Mouse (Mus musculus) kidney, embryonic 14.5 days (tissue): ENCODE results near the gene Tktl1. TPM values are rescaled to one million over a fixed set of nuclear protein-coding genes. Genes with fewer than 3 reads are reported as not detected.
"Not testable (repeated sequence)": the region's sequence is repeated elsewhere in the genome, so short reads cannot be mapped to it uniquely, and the experiment has no call there.

Experiments
- ATAC-seq: fragments of 200-750 bp; cut with Nextera tagmentation; 2 replicates; pipeline ENCODE4 v1.8.0; 2017; ENCODE audit warnings: moderate number of reproducible peaks, mild to moderate bottlenecking, moderate TSS enrichment, moderate library complexity; ENCODE audit not compliant: low FRiP score, low TSS enrichment
- H3K27ac ChIP-seq: fragments of 300-500 bp; sonication (generic); 2 replicates; pipeline ENCODE4 v1.5.1; 2014; ENCODE audit warnings: low read depth, mild to moderate bottlenecking, low read length, moderate library complexity, mixed read lengths
- H3K27me3 ChIP-seq: fragments of 300-500 bp; sonication (generic); 2 replicates; pipeline ENCODE4 v1.6.1; 2014; ENCODE audit warnings: mild to moderate bottlenecking, low read length; ENCODE audit not compliant: control insufficient read depth, insufficient read depth
- H3K36me3 ChIP-seq: fragments of 300-500 bp; sonication (generic); 2 replicates; pipeline ENCODE4 v1.6.1; 2014; ENCODE audit warnings: low read length, mixed read lengths; ENCODE audit not compliant: control insufficient read depth, insufficient read depth
- H3K4me1 ChIP-seq: fragments of 300-500 bp; sonication (generic); 2 replicates; pipeline ENCODE4 v1.6.1; 2014; ENCODE audit warnings: low read length, mixed read lengths; ENCODE audit not compliant: control insufficient read depth, insufficient read depth
- H3K4me2 ChIP-seq: fragments of 300-500 bp; sonication (generic); replicated peaks from 2 replicates; pipeline ENCODE4 v1.6.1; 2014; ENCODE audit warnings: low read depth, mild to moderate bottlenecking, low read length
- H3K4me3 ChIP-seq: fragments of 300-500 bp; sonication (generic); 2 replicates; pipeline ENCODE4 v1.5.1; 2014; ENCODE audit warnings: mild to moderate bottlenecking, low read length
- H3K9ac ChIP-seq: fragments of 300-500 bp; sonication (generic); 2 replicates; pipeline ENCODE4 v1.6.1; 2014; ENCODE audit warnings: low read depth, mild to moderate bottlenecking, low read length, moderate library complexity
- H3K9me3 ChIP-seq: fragments of 300-500 bp; sonication (generic); 2 replicates; pipeline ENCODE4 v1.6.1; 2016; ENCODE audit warnings: low read length; ENCODE audit not compliant: control insufficient read depth
- WGBS: fragments of 180-500 bp; shearing (Covaris S2); extraction: QIAGEN DNeasy Blood & Tissue Kit; methylation state at CpG from one replicate; pipeline ENCODE4 v1.1.7; 2014; 5-methylcytosine and 5-hydroxymethylcytosine counted together
- polyA plus RNA-seq: library from polyadenylated mRNA; unstranded; fragments of >200 nt; fragmentation: Nextera tagmentation; extraction: Ambion mirVana; gene quantifications from 2 replicates; pipeline ENCODE4 v1.2.1, GENCODE M21; 2014

Tktl1 gene
- polyA plus RNA-seq = not detected in 2 replicates

GRCm38 (mm10) chrX:74176959-74177358 is at the start of gene Tktl1:
TSS of gene Tktl1 (plus strand) at chrX:74177259.
- no peaks in the 10 kb centered on the region for H3K4me1 ChIP-seq
- H3K4me3 ChIP-seq = no peak within 1 kb of the TSS
- no peaks in the 10 kb centered on the region for H3K36me3 ChIP-seq
- no peak for ATAC-seq
- H3K9ac ChIP-seq = no peak within 1 kb of the TSS
- H3K4me2 ChIP-seq = no peak within 1 kb of the TSS
- 90% methylated on average over 17 of the region's 17 CpGs for WGBS
- no peaks in the 10 kb centered on the region for H3K9me3 ChIP-seq
- H3K27me3 ChIP-seq = no peaks in the 10 kb centered on the region
- no peak within 1 kb of the TSS for H3K27ac ChIP-seq

- H3K4me1 ChIP-seq, ATAC-seq, H3K36me3 ChIP-seq, H3K9me3 ChIP-seq, H3K4me2 ChIP-seq, H3K9ac ChIP-seq, H3K27me3 ChIP-seq, H3K27ac ChIP-seq, H3K4me3 ChIP-seq: not testable (repeated sequence)
- WGBS = 38% methylated on average over 1 of the region's 1 CpGs
Measured at GRCm38 (mm10) chrX:74135263-74135662, 41.8 kb upstream of the Tktl1 start, which contains the start of gene Mecp2. TSS of gene Mecp2 (minus strand) at chrX:74135363.

DNA sequence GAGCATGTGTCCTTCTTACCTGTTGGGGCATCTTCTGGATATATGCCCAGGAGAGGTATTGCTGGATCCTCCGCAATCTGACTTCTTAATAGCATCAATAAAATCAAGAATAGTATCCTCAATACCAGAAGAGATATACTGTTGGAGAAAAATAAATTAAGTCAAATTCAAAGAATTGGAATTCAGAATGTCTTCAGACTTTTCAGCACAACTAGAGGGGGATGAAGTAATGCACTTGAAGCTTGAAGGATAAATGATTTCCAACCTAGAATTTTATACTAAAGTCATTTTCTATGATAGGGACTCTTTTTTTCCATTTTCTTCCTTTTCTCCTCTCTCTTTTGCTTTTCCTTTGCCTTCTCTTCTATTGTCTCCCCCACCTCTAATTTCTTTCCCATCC is 9.3 kb upstream of the Tktl1 start, which contains the start of gene Tex28:
Tex28 (minus strand) TSS at position 101 of the 400 bp plus-strand sequence.
- Histone ChIP-seq H3K27me3 (no peaks in the 10 kb centered on the region), H3K9me3 (no peaks in the 10 kb centered on the region), H3K27ac (no peak within 1 kb of the TSS), H3K4me2 (no peak within 1 kb of the TSS), H3K36me3 (no peaks in the 10 kb centered on the region), H3K9ac (no peak within 1 kb of the TSS), H3K4me3 (no peak within 1 kb of the TSS), H3K4me1 (no peaks in the 10 kb centered on the region)
- no peak for ATAC-seq
- 94% methylated on average over 1 of the region's 1 CpGs for WGBS

DNA sequence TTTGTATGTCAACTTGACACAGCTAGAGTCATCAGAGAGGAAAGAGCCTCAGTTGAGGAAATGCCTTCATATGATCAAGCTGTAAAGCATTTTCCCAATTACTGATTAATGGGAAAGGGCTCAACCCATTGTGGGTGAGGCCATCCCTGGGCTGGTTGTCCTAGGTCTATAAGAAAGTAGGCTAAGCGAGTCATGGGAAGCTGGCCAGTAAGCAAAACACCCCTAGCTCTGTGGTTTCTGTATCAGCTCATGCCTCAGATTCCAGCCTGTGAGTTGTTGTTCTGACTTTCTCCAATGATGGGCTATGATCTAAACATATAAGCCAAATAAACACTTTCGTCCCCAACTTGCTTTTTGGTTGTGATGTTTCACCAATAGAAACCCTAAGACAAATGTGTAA is 26.5 kb downstream of the Tktl1 start:
- H3K4me3 ChIP-seq = no peak overlapping the region
- no peak overlapping the region for H3K4me2 ChIP-seq
- H3K27me3 ChIP-seq = no peaks in the 10 kb centered on the region
- no peaks in the 10 kb centered on the region for H3K9me3 ChIP-seq
- 84% methylated on average over 2 of the region's 2 CpGs for WGBS
- no peak overlapping the region for H3K9ac ChIP-seq
- H3K36me3 ChIP-seq = no peaks in the 10 kb centered on the region
- H3K4me1 ChIP-seq = no peaks in the 10 kb centered on the region
- no peak for ATAC-seq
- no peak overlapping the region for H3K27ac ChIP-seq

GRCm38 (mm10) chrX:74218496-74218895 is 41.4 kb downstream of the Tktl1 start:
- H3K27me3 ChIP-seq = no peaks in the 10 kb centered on the region
- H3K4me3 ChIP-seq = no peak overlapping the region
- no peak overlapping the region for H3K4me2 ChIP-seq
- H3K9ac ChIP-seq = no peak overlapping the region
- H3K4me1 ChIP-seq = no peaks in the 10 kb centered on the region
- H3K27ac ChIP-seq = no peak overlapping the region
- ATAC-seq = no peak
- 91% methylated on average over 4 of the region's 4 CpGs for WGBS
- H3K9me3 ChIP-seq = no peaks in the 10 kb centered on the region
- peaks cover 12% of the 10 kb centered on the region; the same call in 1 of the 2 replicates for H3K36me3 ChIP-seq

DNA sequence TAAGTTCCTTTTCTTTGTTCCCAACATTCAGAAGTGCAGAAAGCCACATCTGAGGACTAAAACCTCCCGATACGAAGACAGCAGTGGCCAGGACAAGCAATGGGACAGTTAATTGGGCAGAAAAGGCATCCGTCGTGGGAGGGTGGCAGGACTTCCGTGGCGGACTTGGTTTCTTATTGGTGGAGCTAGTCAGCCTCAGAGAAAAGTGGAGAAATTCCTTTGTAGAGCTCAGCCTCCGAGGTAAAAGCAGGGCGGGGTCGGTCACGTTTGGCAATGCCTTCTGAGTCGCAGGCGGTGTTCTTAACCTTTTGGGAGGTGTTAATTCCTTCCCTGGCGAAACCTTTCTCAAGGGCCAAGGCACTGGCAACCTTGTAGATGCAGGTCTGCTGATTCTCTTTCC is 42.4 kb downstream of the Tktl1 start:
- ATAC-seq = no peak
- Histone ChIP-seq H3K27ac (no peak overlapping the region), H3K9ac (no peak overlapping the region), H3K36me3 (peaks cover 20% of the 10 kb centered on the region), H3K27me3 (no peaks in the 10 kb centered on the region), H3K4me3 (no peak overlapping the region), H3K9me3 (no peaks in the 10 kb centered on the region), H3K4me2 (no peak overlapping the region), H3K4me1 (no peaks in the 10 kb centered on the region)
- WGBS = 65% methylated on average over 13 of the region's 13 CpGs

GRCm38 (mm10) chrX:74220099-74220498 is 43.0 kb downstream of the Tktl1 start:
- not testable (repeated sequence) for H3K9me3 ChIP-seq, H3K27me3 ChIP-seq, H3K4me2 ChIP-seq, H3K27ac ChIP-seq, H3K4me3 ChIP-seq, H3K9ac ChIP-seq, H3K4me1 ChIP-seq
- WGBS = 68% methylated on average over 1 of the region's 1 CpGs
- H3K36me3 ChIP-seq = peaks cover 27% of the 10 kb centered on the region
- ATAC-seq = peak; percentile 16; the same call in 1 of the 2 replicates

- H3K36me3 ChIP-seq = peaks cover 98% of the 10 kb centered on the region
- H3K4me1 ChIP-seq = no peaks in the 10 kb centered on the region
- H3K4me2 ChIP-seq = no peak overlapping the region
- no peak for ATAC-seq
- H3K27me3 ChIP-seq = no peaks in the 10 kb centered on the region
- H3K9me3 ChIP-seq = no peaks in the 10 kb centered on the region
- H3K27ac ChIP-seq = no peak overlapping the region
- WGBS = 75% methylated on average over 1 of the region's 1 CpGs
- no peak overlapping the region for H3K4me3 ChIP-seq
- no peak overlapping the region for H3K9ac ChIP-seq
Measured at GRCm38 (mm10) chrX:74230038-74230437, 53.0 kb downstream of the Tktl1 start.

GRCm38 (mm10) chrX:74233196-74233595 is 56.1 kb downstream of the Tktl1 start:
- H3K9me3 ChIP-seq = no peaks in the 10 kb centered on the region
- no peaks in the 10 kb centered on the region for H3K27me3 ChIP-seq
- no peak overlapping the region for H3K4me2 ChIP-seq
- ATAC-seq = no peak
- H3K9ac ChIP-seq = no peak overlapping the region
- WGBS = 86% methylated on average over 5 of the region's 5 CpGs
- no peaks in the 10 kb centered on the region for H3K4me1 ChIP-seq
- H3K36me3 ChIP-seq = peaks cover 93% of the 10 kb centered on the region
- H3K27ac ChIP-seq = no peak overlapping the region
- no peak overlapping the region for H3K4me3 ChIP-seq
